Mouse (Mus musculus) midbrain, embryonic 14.5 days (tissue): ENCODE measurements around the gene Pramef12. TPM values are rescaled to one million over a fixed set of nuclear protein-coding genes. Genes with fewer than 3 reads are reported as not detected.
"Not testable (repeated sequence)": the region's sequence is repeated elsewhere in the genome, so short reads cannot be mapped to it uniquely, and the experiment has no call there.

Experiments
- ATAC-seq: fragments of 200-750 bp; cut with Nextera tagmentation; 2 replicates; pipeline ENCODE4 v1.8.0; 2017; ENCODE audit warnings: moderate number of reproducible peaks, moderate library complexity; ENCODE audit not compliant: low FRiP score, low TSS enrichment
- DNase-seq: peaks from one replicate; pipeline ENCODE4 v3.0.0-alpha.2; 2015
- H3K27ac ChIP-seq: fragments of 300-500 bp; sonication (generic); replicated peaks from 2 replicates; pipeline ENCODE4 v1.5.1; 2014; ENCODE audit warnings: mild to moderate bottlenecking, low read depth, low read length, moderate library complexity
- H3K27me3 ChIP-seq: fragments of 300-500 bp; sonication (generic); 2 replicates; pipeline ENCODE4 v1.6.1; 2014; ENCODE audit warnings: low read length, control low read depth, mixed read lengths; ENCODE audit not compliant: control insufficient read depth, insufficient read depth
- H3K36me3 ChIP-seq: fragments of 300-500 bp; sonication (generic); 2 replicates; pipeline ENCODE4 v1.6.1; 2014; ENCODE audit warnings: low read length, control low read depth; ENCODE audit not compliant: control insufficient read depth, insufficient read depth
- H3K4me1 ChIP-seq: fragments of 300-500 bp; sonication (generic); 2 replicates; pipeline ENCODE4 v1.6.1; 2014; ENCODE audit warnings: mild to moderate bottlenecking, antibody characterized with exemption, low read length, control low read depth; ENCODE audit not compliant: control insufficient read depth, insufficient read depth
- H3K4me2 ChIP-seq: fragments of 300-500 bp; sonication (generic); 2 replicates; pipeline ENCODE4 v1.6.1; 2014; ENCODE audit warnings: mild to moderate bottlenecking, low read length, moderate library complexity
- H3K4me3 ChIP-seq: fragments of 300-500 bp; sonication (generic); replicated peaks from 2 replicates; pipeline ENCODE4 v1.5.1; 2014; ENCODE audit warnings: low read depth, low read length
- H3K9ac ChIP-seq: fragments of 300-500 bp; sonication (generic); replicated peaks from 2 replicates; pipeline ENCODE4 v1.6.1; 2014; ENCODE audit warnings: mild to moderate bottlenecking, low read length, moderate library complexity
- H3K9me3 ChIP-seq: fragments of 300-500 bp; sonication (generic); 2 replicates; pipeline ENCODE4 v1.6.1; 2016; ENCODE audit warnings: low read length, control low read depth, mixed read lengths; ENCODE audit not compliant: control insufficient read depth
- WGBS: fragments of 180-500 bp; shearing (Covaris S2); extraction: QIAGEN DNeasy Blood & Tissue Kit; methylation state at CpG from one replicate; pipeline ENCODE4 v1.1.7; 2014; 5-methylcytosine and 5-hydroxymethylcytosine counted together
- polyA plus RNA-seq: library from polyadenylated mRNA; unstranded; fragments of >200 nt; fragmentation: Nextera tagmentation; extraction: Ambion mirVana; gene quantifications from 2 replicates; pipeline ENCODE4 v1.2.1, GENCODE M21; 2014

Pramef12 gene
- polyA plus RNA-seq, 1 experiment from 2014 or later: not detected

DNA sequence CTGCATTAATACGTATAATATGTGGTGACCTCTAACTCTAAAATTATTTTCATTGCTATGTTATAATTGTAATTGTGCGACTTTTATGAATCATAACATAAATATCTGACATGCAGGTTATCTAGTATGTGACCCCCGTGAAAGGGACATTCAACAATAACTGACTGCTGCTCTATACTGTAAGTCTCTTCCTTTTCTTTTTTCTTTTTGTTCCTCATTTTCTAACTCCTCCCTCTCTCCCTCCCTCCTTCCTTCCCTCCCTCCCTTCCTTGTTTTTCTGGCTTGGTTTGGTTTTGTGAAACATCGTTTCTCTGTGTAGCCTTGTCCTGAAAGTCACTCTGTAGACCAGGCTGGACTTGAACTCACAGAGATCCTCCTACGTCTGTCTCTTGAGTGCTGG lies 16.3 kb upstream of the Pramef12 start:
- no peak overlapping the region for H3K4me2 ChIP-seq
- ATAC-seq (no peak), DNase-seq (no peak)
- H3K9ac ChIP-seq: no peak overlapping the region
- no peak overlapping the region for H3K27ac ChIP-seq
- no peak overlapping the region for H3K4me3 ChIP-seq
- no peaks in the 10 kb centered on the region for H3K4me1 ChIP-seq
- no peaks in the 10 kb centered on the region for H3K27me3 ChIP-seq
- H3K36me3 ChIP-seq: no peaks in the 10 kb centered on the region
- H3K9me3 ChIP-seq: peaks cover 12% of the 10 kb centered on the region
- 73% methylated on average over 5 of the region's 5 CpGs for WGBS

- ATAC-seq (no peak), DNase-seq (no peak)
- H3K27ac ChIP-seq: no peak overlapping the region
Measured at GRCm38 (mm10) chr4:144420644-144421043, 12.4 kb upstream of the Pramef12 start.

DNA sequence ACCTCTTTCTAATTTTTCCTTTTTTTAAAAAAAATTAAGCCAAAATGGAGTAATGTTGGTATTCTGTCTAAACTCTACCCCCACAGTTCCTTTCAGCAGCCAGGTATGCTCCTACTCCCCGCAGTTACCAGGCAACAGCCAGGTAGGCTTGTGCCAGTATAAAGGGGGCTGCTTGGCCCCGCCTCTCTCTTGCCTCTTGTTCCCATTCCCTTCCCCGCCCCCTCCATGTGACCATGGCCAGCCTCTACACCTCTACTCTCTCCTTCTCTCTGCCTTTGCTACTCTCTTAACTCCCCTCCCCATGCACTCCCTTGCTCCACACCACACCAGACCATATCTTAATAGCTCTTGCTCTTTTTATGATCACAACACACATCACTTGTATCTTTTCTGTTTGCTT lies 2.0 kb downstream of the Pramef12 start:
- Histone ChIP-seq H3K9ac (no peak overlapping the region), H3K4me3 (no peak overlapping the region), H3K36me3 (no peaks in the 10 kb centered on the region), H3K27ac (no peak overlapping the region), H3K4me2 (no peak overlapping the region), H3K27me3 (no peaks in the 10 kb centered on the region), H3K9me3 (peaks cover 12% of the 10 kb centered on the region), H3K4me1 (no peaks in the 10 kb centered on the region)
- WGBS: 62% methylated on average over 3 of the region's 3 CpGs
- ATAC-seq: no peak
- no peak for DNase-seq

More at GRCm38 (mm10) chr4:144420644-144421043, 12.4 kb upstream of the Pramef12 start:
- H3K27me3 ChIP-seq: no peaks in the 10 kb centered on the region
- no peak overlapping the region for H3K4me2 ChIP-seq
- no peaks in the 10 kb centered on the region for H3K4me1 ChIP-seq
- no peak overlapping the region for H3K9ac ChIP-seq
- H3K36me3 ChIP-seq: no peaks in the 10 kb centered on the region
- H3K9me3 ChIP-seq: peaks cover 15% of the 10 kb centered on the region
- H3K4me3 ChIP-seq: no peak overlapping the region

- Histone ChIP-seq H3K9ac (no peak overlapping the region), H3K27me3 (no peaks in the 10 kb centered on the region), H3K4me1 (no peaks in the 10 kb centered on the region), H3K36me3 (no peaks in the 10 kb centered on the region), H3K27ac (no peak overlapping the region), H3K4me2 (no peak overlapping the region), H3K9me3 (peaks cover 9% of the 10 kb centered on the region), H3K4me3 (no peak overlapping the region)
- peak; percentile 0 for DNase-seq
- WGBS: 9% methylated on average over 17 of the region's 17 CpGs
- ATAC-seq: no peak
Measured at GRCm38 (mm10) chr4:144404456-144405086, 3.7 kb downstream of the Pramef12 start.

GRCm38 (mm10) chr4:144402712-144403111 lies 5.6 kb downstream of the Pramef12 start:
- no peak overlapping the region for H3K27ac ChIP-seq
- peaks cover 6% of the 10 kb centered on the region; the same call in 1 of the 2 replicates for H3K9me3 ChIP-seq
- DNase-seq (no peak), ATAC-seq (no peak)
- WGBS: 88% methylated on average over 4 of the region's 4 CpGs
- no peak overlapping the region for H3K4me3 ChIP-seq
- no peak overlapping the region for H3K4me2 ChIP-seq
- no peaks in the 10 kb centered on the region for H3K36me3 ChIP-seq
- no peaks in the 10 kb centered on the region for H3K27me3 ChIP-seq
- H3K4me1 ChIP-seq: no peaks in the 10 kb centered on the region
- H3K9ac ChIP-seq: no peak overlapping the region

GRCm38 (mm10) chr4:144396316-144396715 lies 11.9 kb downstream of the Pramef12 start:
- ATAC-seq (no peak), DNase-seq (no peak)
- no peak overlapping the region for H3K9ac ChIP-seq
- no peak overlapping the region for H3K27ac ChIP-seq
- WGBS: 40% methylated on average over 3 of the region's 3 CpGs
- no peaks in the 10 kb centered on the region for H3K36me3 ChIP-seq
- no peak overlapping the region for H3K4me3 ChIP-seq
- no peak overlapping the region for H3K4me2 ChIP-seq
- peaks cover 23% of the 10 kb centered on the region for H3K9me3 ChIP-seq
- H3K4me1 ChIP-seq: no peaks in the 10 kb centered on the region
- no peaks in the 10 kb centered on the region for H3K27me3 ChIP-seq

DNA sequence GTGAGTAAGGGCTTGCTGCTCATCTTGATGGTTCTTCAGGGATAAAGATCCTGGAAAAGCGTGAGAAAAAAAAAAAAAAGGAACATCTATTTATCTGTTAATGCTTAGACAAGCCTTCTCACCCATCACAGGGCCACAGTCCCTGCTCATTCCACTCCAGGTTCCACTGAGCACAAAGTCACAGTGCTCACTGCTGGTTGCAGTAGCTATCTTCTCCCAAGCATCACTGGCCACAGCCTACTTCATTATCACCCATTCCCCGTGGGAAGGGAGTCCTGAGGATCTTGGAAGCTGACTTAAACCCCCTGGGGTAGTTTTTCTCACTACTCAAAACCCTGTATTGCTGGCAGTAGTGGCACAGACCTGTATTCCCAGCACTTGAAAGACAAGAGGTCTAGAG lies 30.4 kb downstream of the Pramef12 start, which contains the start of gene Pramef20:
Gene Pramef20 (minus strand): TSS at position 23 of the 400 bp plus-strand sequence.
- 46% methylated on average over 2 of the region's 2 CpGs for WGBS
- Histone ChIP-seq H3K27ac (no peak within 1 kb of the TSS), H3K27me3 (no peaks in the 10 kb centered on the region), H3K4me3 (no peak within 1 kb of the TSS), H3K9ac (no peak within 1 kb of the TSS), H3K36me3 (no peaks in the 10 kb centered on the region), H3K4me2 (no peak within 1 kb of the TSS), H3K4me1 (no peaks in the 10 kb centered on the region), H3K9me3 (peaks cover 50% of the 10 kb centered on the region)
- no peak for DNase-seq
- ATAC-seq: no peak

DNA sequence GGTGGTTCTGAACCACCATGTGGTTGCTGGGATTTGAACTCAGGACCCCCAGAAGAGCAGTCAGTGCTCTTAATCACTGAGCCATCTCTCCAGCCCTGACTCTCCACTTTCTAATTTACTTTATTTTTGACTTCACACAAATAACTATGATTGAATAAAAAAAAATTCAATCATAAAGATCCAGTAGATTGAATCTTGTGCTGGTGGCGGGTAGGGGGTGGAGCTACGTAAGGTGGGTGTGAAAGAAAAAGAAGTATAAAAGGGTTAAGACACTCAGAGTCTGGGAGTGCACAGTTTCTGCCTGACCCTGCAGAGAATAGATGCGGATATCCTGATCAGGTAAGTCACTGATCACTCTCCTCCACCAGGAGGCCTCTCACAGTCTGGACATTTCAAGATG lies 50.6 kb downstream of the Pramef12 start, which contains the start of gene Gm13119:
Gene Gm13119 (plus strand): TSS at position 301 of the 400 bp plus-strand sequence.
- H3K27ac ChIP-seq, H3K9ac ChIP-seq, H3K36me3 ChIP-seq, H3K4me2 ChIP-seq, DNase-seq, ATAC-seq, H3K4me3 ChIP-seq, H3K27me3 ChIP-seq, H3K4me1 ChIP-seq: not testable (repeated sequence)
- WGBS: 87% methylated on average over 3 of the region's 3 CpGs
- peaks cover 11% of the 10 kb centered on the region; the same call in 1 of the 2 replicates for H3K9me3 ChIP-seq
